Mouse (Mus musculus): ENCODE data around the gene Pak6. TPM values are rescaled to one million over a fixed set of nuclear protein-coding genes. Genes with fewer than 3 reads are reported as not detected.

Pak6 gene
- polyA plus RNA-seq, 1 experiment from 2014 or later: 36.4 TPM

GRCm38 (mm10) chr2:118700179-118701062 is 37.3 kb downstream of the Pak6 start:
- H3K4me1 ChIP-seq (replicated peaks; ENCODE audit: control insufficient read depth, insufficient read depth, low read length): peaks cover 45% of the 10 kb centered on the region
- H3K4me3 ChIP-seq (replicated peaks; ENCODE audit: low read length): peak overlapping the region; percentile 22
- 0 out of 2 replicates have a peak, but pooled peaks have one; percentile 26 for ATAC-seq
- H3K36me3 ChIP-seq (ENCODE audit: control insufficient read depth, insufficient read depth): no peaks in the 10 kb centered on the region
- H3K27ac ChIP-seq (ENCODE audit: low read length): no peak overlapping the region
- H3K27me3 ChIP-seq (replicated peaks; ENCODE audit: control insufficient read depth, insufficient read depth, low read length): peaks cover 64% of the 10 kb centered on the region
- H3K4me2 ChIP-seq (ENCODE audit: low read length): peak overlapping the region; percentile 46
- 0 out of 2 replicates have a peak overlapping the region, but pooled peaks have one; percentile 11 for H3K9ac ChIP-seq (replicated peaks; ENCODE audit: low read depth, low read length)
- WGBS: 2% methylated on average over 32 of the region's 32 CpGs
- H3K9me3 ChIP-seq (ENCODE audit: control insufficient read depth, low read length): no peaks in the 10 kb centered on the region

DNA sequence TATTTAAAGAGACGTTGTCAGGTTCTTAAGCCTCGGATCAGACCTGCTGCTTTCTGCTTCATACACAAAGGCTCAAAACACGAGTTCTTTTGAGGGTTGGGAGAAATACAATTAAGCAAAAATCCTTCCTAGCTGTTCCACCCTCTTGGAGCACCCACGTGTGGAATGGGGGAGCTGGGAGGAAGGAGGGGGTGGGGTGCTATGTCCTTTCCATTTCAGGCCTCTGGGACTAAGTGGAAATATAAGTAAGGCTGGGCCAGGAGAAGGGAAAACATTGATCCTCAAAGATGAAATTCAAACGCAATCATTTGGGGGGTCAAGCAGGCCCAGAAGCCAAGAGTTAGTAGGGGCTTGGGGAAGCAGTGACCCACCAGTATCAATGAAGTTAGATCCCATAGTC is 38.1 kb downstream of the Pak6 start:
- H3K4me2 ChIP-seq (ENCODE audit: low read length): no peak overlapping the region
- no peak overlapping the region for H3K27ac ChIP-seq (ENCODE audit: low read length)
- no peak overlapping the region for H3K4me3 ChIP-seq (replicated peaks; ENCODE audit: low read length)
- peaks cover 43% of the 10 kb centered on the region for H3K4me1 ChIP-seq (replicated peaks; ENCODE audit: control insufficient read depth, insufficient read depth, low read length)
- 10% methylated on average over 5 of the region's 5 CpGs for WGBS
- no peak for ATAC-seq
- H3K36me3 ChIP-seq (ENCODE audit: control insufficient read depth, insufficient read depth): no peaks in the 10 kb centered on the region
- peaks cover 68% of the 10 kb centered on the region for H3K27me3 ChIP-seq (replicated peaks; ENCODE audit: control insufficient read depth, insufficient read depth, low read length)
- H3K9me3 ChIP-seq (ENCODE audit: control insufficient read depth, low read length): no peaks in the 10 kb centered on the region
- H3K9ac ChIP-seq (replicated peaks; ENCODE audit: low read depth, low read length): no peak overlapping the region

DNA sequence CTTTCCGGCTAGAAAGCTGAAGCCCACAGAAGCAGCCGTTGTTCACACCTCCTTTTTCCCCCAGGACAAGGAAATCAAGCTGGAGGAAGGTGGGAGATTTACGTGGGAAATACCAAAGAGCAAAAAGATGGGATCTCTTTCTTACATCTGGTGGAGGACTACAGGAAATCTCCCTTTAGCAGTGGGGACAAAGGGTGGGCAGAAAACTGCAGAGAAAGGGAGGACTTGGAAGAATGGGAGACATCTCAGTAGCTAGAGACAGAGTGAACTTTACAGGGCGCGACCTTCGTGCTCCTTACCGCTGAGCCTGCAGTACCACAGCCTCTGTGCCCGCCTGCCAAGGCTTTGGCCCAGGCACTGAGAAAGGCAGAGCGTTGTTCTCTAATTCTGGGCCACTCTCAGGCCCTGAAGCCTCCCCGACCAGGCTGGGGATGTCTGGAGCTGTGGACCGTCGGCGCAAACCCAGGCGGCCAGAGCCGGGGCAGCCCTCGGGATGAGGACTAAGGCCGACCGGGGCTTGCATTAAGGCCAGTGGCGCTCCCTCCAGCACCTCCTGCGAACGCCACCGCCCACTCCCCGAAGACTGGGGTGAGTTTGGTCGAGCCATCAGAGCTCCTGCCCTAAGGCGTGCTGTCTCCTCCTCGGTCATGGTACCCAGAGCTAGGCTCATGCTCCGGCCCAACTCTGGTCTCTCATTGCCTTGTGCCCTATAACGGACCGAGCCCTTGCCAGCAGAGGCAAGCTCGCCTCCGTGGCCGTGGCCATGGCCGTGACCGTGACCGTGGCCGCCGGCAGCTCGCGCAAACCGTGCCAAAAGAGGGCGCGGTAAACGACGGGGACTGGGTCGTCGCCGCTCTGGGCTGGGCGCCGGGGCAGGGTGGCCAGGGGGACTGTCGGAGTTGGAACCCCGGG is 39.1 kb downstream of the Pak6 start:
- ATAC-seq: no peak

GRCm38 (mm10) chr2:118702883-118703761 is 40.0 kb downstream of the Pak6 start:
- Histone ChIP-seq H3K4me2 (ENCODE audit: low read length) (peak overlapping the region; percentile 79), H3K4me1 (replicated peaks; ENCODE audit: control insufficient read depth, insufficient read depth, low read length) (peaks cover 47% of the 10 kb centered on the region), H3K27ac (ENCODE audit: low read length) (no peak overlapping the region), H3K4me3 (replicated peaks; ENCODE audit: low read length) (peak overlapping the region; percentile 46), H3K27me3 (replicated peaks; ENCODE audit: control insufficient read depth, insufficient read depth, low read length) (peaks cover 74% of the 10 kb centered on the region), H3K36me3 (ENCODE audit: control insufficient read depth, insufficient read depth) (no peaks in the 10 kb centered on the region), H3K9ac (replicated peaks; ENCODE audit: low read depth, low read length) (peak overlapping the region; percentile 44), H3K9me3 (ENCODE audit: control insufficient read depth, low read length) (no peaks in the 10 kb centered on the region)
- ATAC-seq: 0 out of 2 replicates have a peak, but pooled peaks have one; percentile 5
- WGBS: under 1% methylated on average over 93 of the region's 93 CpGs

More for the DNA sequence above, 39.1 kb downstream of the Pak6 start:
- H3K4me1 ChIP-seq (replicated peaks; ENCODE audit: control insufficient read depth, insufficient read depth, low read length): peaks cover 47% of the 10 kb centered on the region
- H3K4me2 ChIP-seq (ENCODE audit: low read length): peak overlapping the region; percentile 79
- H3K27ac ChIP-seq (ENCODE audit: low read length): no peak overlapping the region
- H3K4me3 ChIP-seq (replicated peaks; ENCODE audit: low read length): peak overlapping the region; percentile 46
- H3K36me3 ChIP-seq (ENCODE audit: control insufficient read depth, insufficient read depth): no peaks in the 10 kb centered on the region
- peaks cover 70% of the 10 kb centered on the region for H3K27me3 ChIP-seq (replicated peaks; ENCODE audit: control insufficient read depth, insufficient read depth, low read length)
- H3K9ac ChIP-seq (replicated peaks; ENCODE audit: low read depth, low read length): peak overlapping the region; percentile 44
- 4% methylated on average over 51 of the region's 51 CpGs for WGBS
- H3K9me3 ChIP-seq (ENCODE audit: control insufficient read depth, low read length): no peaks in the 10 kb centered on the region

DNA sequence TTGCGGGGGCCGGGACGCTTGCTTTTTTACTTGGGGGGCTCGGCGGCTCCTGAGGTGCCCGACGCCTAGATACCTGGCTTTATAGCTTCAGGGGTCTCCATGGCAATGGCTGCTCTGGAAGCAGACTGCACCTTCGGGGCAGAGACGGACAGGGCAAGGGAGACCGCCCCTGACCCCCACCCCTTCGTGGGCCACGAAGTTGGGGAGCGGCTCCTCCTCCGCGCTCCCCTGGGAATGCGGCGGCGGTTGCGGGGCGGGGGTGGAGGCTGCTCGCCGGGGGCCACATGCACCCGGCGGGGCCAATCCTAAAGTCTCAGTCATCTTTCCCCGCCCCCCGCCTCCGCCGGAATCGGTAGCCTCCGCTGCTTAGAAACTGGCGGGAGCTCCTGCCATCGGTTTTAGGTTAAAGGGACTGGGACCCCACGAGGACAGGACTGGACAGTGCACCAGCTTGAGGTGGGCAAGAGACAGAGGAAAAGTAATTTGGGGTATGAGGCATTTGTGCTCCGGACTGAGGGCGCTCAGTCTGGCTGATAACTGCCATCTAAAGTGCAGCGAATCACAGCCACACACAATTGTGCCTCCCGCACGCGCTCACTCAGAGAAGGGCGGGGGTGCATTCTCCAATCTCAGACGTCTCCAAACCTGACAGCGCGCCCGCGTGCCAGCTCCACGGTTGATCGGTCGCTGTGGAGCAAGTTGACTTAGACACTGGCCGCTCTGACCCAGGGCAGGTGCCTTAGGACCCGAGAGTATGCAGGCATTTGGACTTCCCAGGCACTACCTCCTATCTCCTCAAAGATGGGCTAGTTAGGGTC is 41.0 kb downstream of the Pak6 start, which contains the start of gene Ankrd63:
Gene Ankrd63 (minus strand): TSS at position 51 of the 818 bp plus-strand sequence.
- Histone ChIP-seq H3K9me3 (ENCODE audit: control insufficient read depth, low read length) (no peaks in the 10 kb centered on the region), H3K4me1 (replicated peaks; ENCODE audit: control insufficient read depth, insufficient read depth, low read length) (peaks cover 47% of the 10 kb centered on the region), H3K9ac (replicated peaks; ENCODE audit: low read depth, low read length) (peak within 1 kb of the TSS; percentile 44), H3K4me2 (ENCODE audit: low read length) (peak within 1 kb of the TSS; percentile 79), H3K4me3 (replicated peaks; ENCODE audit: low read length) (peak within 1 kb of the TSS; percentile 46), H3K36me3 (ENCODE audit: control insufficient read depth, insufficient read depth) (no peaks in the 10 kb centered on the region), H3K27ac (ENCODE audit: low read length) (no peak within 1 kb of the TSS), H3K27me3 (replicated peaks; ENCODE audit: control insufficient read depth, insufficient read depth, low read length) (peaks cover 73% of the 10 kb centered on the region)
- no peak for ATAC-seq
- WGBS: under 1% methylated on average over 50 of the region's 50 CpGs

- no peak overlapping the region for H3K9ac ChIP-seq (replicated peaks; ENCODE audit: low read depth, low read length)
These were observed 43.3 kb downstream of the Pak6 start for GRCm38 (mm10) chr2:118706436-118706835.

GRCm38 (mm10) chr2:118708472-118708871 is 45.4 kb downstream of the Pak6 start:
- 67% methylated on average over 4 of the region's 4 CpGs for WGBS
- ATAC-seq: no peak
- Histone ChIP-seq H3K27ac (ENCODE audit: low read length) (no peak overlapping the region), H3K4me2 (ENCODE audit: low read length) (no peak overlapping the region), H3K4me1 (replicated peaks; ENCODE audit: control insufficient read depth, insufficient read depth, low read length) (peaks cover 31% of the 10 kb centered on the region), H3K27me3 (replicated peaks; ENCODE audit: control insufficient read depth, insufficient read depth, low read length) (peaks cover 55% of the 10 kb centered on the region), H3K9ac (replicated peaks; ENCODE audit: low read depth, low read length) (no peak overlapping the region), H3K4me3 (replicated peaks; ENCODE audit: low read length) (no peak overlapping the region), H3K36me3 (ENCODE audit: control insufficient read depth, insufficient read depth) (no peaks in the 10 kb centered on the region), H3K9me3 (ENCODE audit: control insufficient read depth, low read length) (no peaks in the 10 kb centered on the region)

More at GRCm38 (mm10) chr2:118706436-118706835, 43.3 kb downstream of the Pak6 start:
- H3K4me2 ChIP-seq (ENCODE audit: low read length): no peak overlapping the region
- WGBS: 5% methylated on average over 6 of the region's 6 CpGs
- H3K27ac ChIP-seq (ENCODE audit: low read length): no peak overlapping the region
- H3K36me3 ChIP-seq (ENCODE audit: control insufficient read depth, insufficient read depth): no peaks in the 10 kb centered on the region
- H3K27me3 ChIP-seq (replicated peaks; ENCODE audit: control insufficient read depth, insufficient read depth, low read length): peaks cover 63% of the 10 kb centered on the region
- H3K9me3 ChIP-seq (ENCODE audit: control insufficient read depth, low read length): no peaks in the 10 kb centered on the region
- peaks cover 43% of the 10 kb centered on the region for H3K4me1 ChIP-seq (replicated peaks; ENCODE audit: control insufficient read depth, insufficient read depth, low read length)
- no peak overlapping the region for H3K4me3 ChIP-seq (replicated peaks; ENCODE audit: low read length)
- 0 out of 2 replicates have a peak, but pooled peaks have one; percentile 13 for ATAC-seq

DNA sequence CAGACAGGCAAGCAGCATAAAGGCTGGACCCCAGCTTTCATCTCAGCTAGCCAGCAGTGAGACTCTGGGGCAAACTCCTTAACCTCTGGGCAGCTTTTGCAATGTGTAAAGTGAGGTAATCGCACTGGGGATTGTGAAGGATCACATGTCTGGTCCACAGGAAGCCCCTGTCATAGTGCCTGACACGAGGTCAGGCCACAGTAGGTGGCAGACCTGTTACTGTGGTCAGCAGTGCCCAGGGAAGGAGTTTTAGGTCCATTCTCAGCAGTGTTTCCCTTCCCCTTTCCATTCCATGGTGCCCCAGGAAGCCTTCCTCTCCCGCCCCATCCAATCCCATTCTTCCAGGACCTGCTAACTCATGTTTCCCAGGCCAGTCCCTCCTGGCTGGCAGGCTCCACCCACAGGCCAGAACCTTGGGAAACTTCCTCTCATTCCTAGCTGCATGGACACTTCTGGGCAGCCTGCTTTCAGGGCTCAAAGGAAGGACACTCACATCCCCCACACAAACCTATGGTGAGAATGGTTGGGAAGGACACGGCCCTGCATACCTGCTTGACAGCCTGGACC is 46.6 kb downstream of the Pak6 start:
- no peaks in the 10 kb centered on the region for H3K36me3 ChIP-seq (ENCODE audit: control insufficient read depth, insufficient read depth)
- H3K4me2 ChIP-seq (ENCODE audit: low read length): no peak overlapping the region
- no peaks in the 10 kb centered on the region for H3K9me3 ChIP-seq (ENCODE audit: control insufficient read depth, low read length)
- 47% methylated on average over 4 of the region's 4 CpGs for WGBS
- H3K27ac ChIP-seq (ENCODE audit: low read length): no peak overlapping the region
- peaks cover 46% of the 10 kb centered on the region for H3K27me3 ChIP-seq (replicated peaks; ENCODE audit: control insufficient read depth, insufficient read depth, low read length)
- H3K4me1 ChIP-seq (replicated peaks; ENCODE audit: control insufficient read depth, insufficient read depth, low read length): peaks cover 29% of the 10 kb centered on the region
- no peak overlapping the region for H3K4me3 ChIP-seq (replicated peaks; ENCODE audit: low read length)
- no peak overlapping the region for H3K9ac ChIP-seq (replicated peaks; ENCODE audit: low read depth, low read length)
- no peak for ATAC-seq
